Mouse (Mus musculus) kidney, adult 2 months (tissue): ENCODE results near the gene Hoxc5.

Source experiments
- CTCF ChIP-seq: fragments of 200-500 bp; conservative IDR thresholded peaks from 2 replicates; pipeline ENCODE4 v1.5.1; 2011; ENCODE audit warnings: low read depth, mild to moderate bottlenecking, control low read depth, low read length, moderate library complexity, mixed read lengths; ENCODE audit not compliant: insufficient read depth, insufficient read length
- POLR2A ChIP-seq: fragments of 200-500 bp; IDR thresholded peaks from one replicate; pipeline ENCODE4 v1.6.1; 2011; ENCODE audit warnings: low read depth, low read length, control low read depth

GRCm38 (mm10) chr15:103040601-103041000 lies 73.4 kb downstream of the Hoxc5 start:
- TF ChIP-seq CTCF (no peak), POLR2A (no peak)
